Mouse (Mus musculus) forebrain, postnatal 0 days (tissue): Measurements from ENCODE around the gene Ptpn13. TPM values are rescaled to one million over a fixed set of nuclear protein-coding genes. Genes with fewer than 3 reads are reported as not detected.
A peak's percentile ranks its signal among the peaks of the same experiment; 100 is the strongest.

ENCODE experiments used
- ATAC-seq: fragments of 200-750 bp; cut with Nextera tagmentation; 2 replicates; pipeline ENCODE4 v1.8.0; 2017; ENCODE audit warnings: mild to moderate bottlenecking, moderate library complexity
- DNase-seq: peaks from one replicate; pipeline ENCODE4 v3.0.0-alpha.2; 2015
- H3K27ac ChIP-seq: fragments of 300-500 bp; sonication (generic); 2 replicates; pipeline ENCODE4 v1.5.1; 2014; ENCODE audit warnings: low read depth, mild to moderate bottlenecking, antibody characterized with exemption, low read length, moderate library complexity, mixed read lengths
- H3K27me3 ChIP-seq: fragments of 300-500 bp; sonication (generic); 2 replicates; pipeline ENCODE4 v1.6.1; 2014; ENCODE audit warnings: mild to moderate bottlenecking, low read length, mixed read lengths; ENCODE audit not compliant: insufficient read depth
- H3K36me3 ChIP-seq: fragments of 300-500 bp; sonication (generic); 2 replicates; pipeline ENCODE4 v1.6.1; 2014; ENCODE audit warnings: mild to moderate bottlenecking, moderate library complexity; ENCODE audit not compliant: insufficient read depth
- H3K4me1 ChIP-seq: fragments of 300-500 bp; sonication (generic); 2 replicates; pipeline ENCODE4 v1.6.1; 2014; ENCODE audit warnings: antibody characterized with exemption; ENCODE audit not compliant: insufficient read depth
- H3K4me2 ChIP-seq: fragments of 300-500 bp; sonication (generic); 2 replicates; pipeline ENCODE4 v1.6.1; 2014; ENCODE audit warnings: low read depth, mild to moderate bottlenecking, moderate library complexity
- H3K4me3 ChIP-seq: fragments of 300-500 bp; sonication (generic); 2 replicates; pipeline ENCODE4 v1.5.1; 2014; ENCODE audit warnings: low read depth, low read length, mixed read lengths
- H3K9ac ChIP-seq: fragments of 300-500 bp; sonication (generic); 2 replicates; pipeline ENCODE4 v1.6.1; 2014; ENCODE audit warnings: mild to moderate bottlenecking
- H3K9me3 ChIP-seq: fragments of 300-500 bp; sonication (generic); 2 replicates; pipeline ENCODE4 v1.6.1; 2016; ENCODE audit warnings: low read length
- CTCF ChIP-seq: sonication (generic); IDR thresholded peaks from 2 replicates; pipeline ENCODE4 v1.5.1; 2016; ENCODE audit warnings: antibody characterized with exemption, control low read depth, low read depth
- WGBS: fragments of 180-500 bp; shearing (Covaris S2); extraction: QIAGEN DNeasy Blood & Tissue Kit; methylation state at CpG from one replicate; pipeline ENCODE4 v1.1.7; 2014; 5-methylcytosine and 5-hydroxymethylcytosine counted together
- polyA plus RNA-seq: library from polyadenylated mRNA; unstranded; fragments of >200 nt; fragmentation: Nextera tagmentation; extraction: Ambion mirVana; gene quantifications from 2 replicates; pipeline ENCODE4 v1.2.1, GENCODE M21; 2015
- total RNA-seq: library from RNA; depleted of rRNA; stranded (reverse); fragments of >200 nt; gene quantifications from 2 replicates; pipeline ENCODE4 v1.2.3, GENCODE M21; 2014

The Ptpn13 gene
- total and polyA plus RNA-seq, 2 experiments from 2014 or later, result 1.8 to 16.2 TPM

- no peak for ATAC-seq
- Histone ChIP-seq H3K27ac (no peak overlapping the region), H3K9ac (no peak overlapping the region)
Observed at GRCm38 (mm10) chr5:103592706-103593105, 167.7 kb downstream of the Ptpn13 start.

GRCm38 (mm10) chr5:103593575-103593974 lies 168.6 kb downstream of the Ptpn13 start:
- H3K27me3 ChIP-seq, result no peaks in the 10 kb centered on the region
- no peak overlapping the region for H3K4me2 ChIP-seq
- H3K9me3 ChIP-seq, result no peaks in the 10 kb centered on the region
- 79% methylated on average over 9 of the region's 9 CpGs for WGBS
- no peak overlapping the region for H3K27ac ChIP-seq
- DNase-seq, result no peak
- peak; percentile 23; the same call in 1 of the 2 replicates for ATAC-seq
- no peaks in the 10 kb centered on the region for H3K36me3 ChIP-seq
- H3K4me3 ChIP-seq, result no peak overlapping the region
- no peak overlapping the region for H3K9ac ChIP-seq
- TF ChIP-seq CTCF, result no peak
- H3K4me1 ChIP-seq, result peaks cover 7% of the 10 kb centered on the region; the same call in 1 of the 2 replicates

More at GRCm38 (mm10) chr5:103592706-103593105, 167.7 kb downstream of the Ptpn13 start:
- no peaks in the 10 kb centered on the region for H3K27me3 ChIP-seq
- no peak for TF ChIP-seq CTCF
- DNase-seq, result no peak
- no peak overlapping the region for H3K4me2 ChIP-seq
- H3K36me3 ChIP-seq, result no peaks in the 10 kb centered on the region
- 73% methylated on average over 8 of the region's 8 CpGs for WGBS
- no peaks in the 10 kb centered on the region for H3K9me3 ChIP-seq
- peaks cover 7% of the 10 kb centered on the region; the same call in 1 of the 2 replicates for H3K4me1 ChIP-seq
- H3K4me3 ChIP-seq, result no peak overlapping the region

- Histone ChIP-seq H3K4me3 (no peak overlapping the region), H3K27me3 (no peaks in the 10 kb centered on the region), H3K36me3 (no peaks in the 10 kb centered on the region), H3K9me3 (no peaks in the 10 kb centered on the region), H3K27ac (0 out of 2 replicates have a peak overlapping the region, but pooled peaks have one; percentile 29), H3K4me2 (no peak overlapping the region), H3K9ac (no peak overlapping the region), H3K4me1 (peaks cover 7% of the 10 kb centered on the region; the same call in 1 of the 2 replicates)
- TF ChIP-seq CTCF, result no peak
- WGBS, result 59% methylated on average over 13 of the region's 13 CpGs
- DNase-seq (peak; percentile 49), ATAC-seq (peak; percentile 21; the same call in 1 of the 2 replicates)
Observed at GRCm38 (mm10) chr5:103595394-103596226, 170.6 kb downstream of the Ptpn13 start.

- Histone ChIP-seq H3K9me3 (no peaks in the 10 kb centered on the region), H3K4me2 (no peak overlapping the region), H3K36me3 (no peaks in the 10 kb centered on the region), H3K4me1 (peaks cover 7% of the 10 kb centered on the region; the same call in 1 of the 2 replicates), H3K27me3 (no peaks in the 10 kb centered on the region), H3K4me3 (no peak overlapping the region), H3K9ac (no peak overlapping the region), H3K27ac (no peak overlapping the region)
- 54% methylated on average over 14 of the region's 14 CpGs for WGBS
- ATAC-seq (peak; percentile 72; the same call in 1 of the 2 replicates), DNase-seq (peak; percentile 45)
- TF ChIP-seq CTCF, result no peak
Observed at GRCm38 (mm10) chr5:103596467-103597146, 171.6 kb downstream of the Ptpn13 start.

- Histone ChIP-seq H3K27me3 (no peaks in the 10 kb centered on the region), H3K4me2 (no peak overlapping the region), H3K36me3 (no peaks in the 10 kb centered on the region), H3K4me3 (no peak overlapping the region), H3K9me3 (no peaks in the 10 kb centered on the region), H3K4me1 (peaks cover 7% of the 10 kb centered on the region; the same call in 1 of the 2 replicates), H3K27ac (no peak overlapping the region), H3K9ac (no peak overlapping the region)
- 77% methylated on average over 6 of the region's 6 CpGs for WGBS
- DNase-seq (no peak), ATAC-seq (no peak)
- no peak for TF ChIP-seq CTCF
Observed at GRCm38 (mm10) chr5:103597604-103598003, 172.6 kb downstream of the Ptpn13 start.

GRCm38 (mm10) chr5:103598264-103598663 lies 173.3 kb downstream of the Ptpn13 start:
- Histone ChIP-seq H3K4me3 (no peak overlapping the region), H3K9me3 (no peaks in the 10 kb centered on the region), H3K36me3 (no peaks in the 10 kb centered on the region), H3K9ac (no peak overlapping the region), H3K4me1 (peaks cover 7% of the 10 kb centered on the region; the same call in 1 of the 2 replicates), H3K27ac (no peak overlapping the region), H3K4me2 (no peak overlapping the region), H3K27me3 (no peaks in the 10 kb centered on the region)
- no peak for TF ChIP-seq CTCF
- ATAC-seq (no peak), DNase-seq (no peak)
- 84% methylated on average over 9 of the region's 9 CpGs for WGBS
